Mouse (Mus musculus) megakaryocyte, embryonic 14.5 days (primary cell): Measurements from ENCODE around the gene Shisa5. TPM values are rescaled to one million over a fixed set of nuclear protein-coding genes. Genes with fewer than 3 reads are reported as not detected.

ENCODE experiments used
- H3K27me3 ChIP-seq: replicated peaks from 2 replicates; pipeline ENCODE3; 2012; ENCODE audit warnings: inconsistent platforms
- H3K36me3 ChIP-seq: replicated peaks from 2 replicates; pipeline ENCODE3; 2012; ENCODE audit warnings: low read length, inconsistent platforms, mixed read lengths
- H3K4me1 ChIP-seq: 2 replicates; pipeline ENCODE4 v1.6.1; 2012; ENCODE audit warnings: inconsistent platforms
- H3K4me3 ChIP-seq: replicated peaks from 2 replicates; pipeline ENCODE3; 2012; ENCODE audit warnings: moderate library complexity, mild to moderate bottlenecking, inconsistent platforms
- H3K9me3 ChIP-seq: 2 replicates; pipeline ENCODE4 v1.6.1; 2012; ENCODE audit warnings: inconsistent platforms
- FLI1 ChIP-seq: IDR thresholded peaks from 2 replicates; pipeline ENCODE4 v1.6.1; 2012; ENCODE audit warnings: low read length, inconsistent platforms, mixed read lengths
- GATA1 ChIP-seq: IDR thresholded peaks from 3 replicates; pipeline ENCODE4 v1.6.1; 2012; ENCODE audit warnings: mixed read lengths, low read length, inconsistent platforms, borderline replicate concordance
- polyA plus RNA-seq: library from polyadenylated mRNA; stranded (reverse); fragments of >175 nt; gene quantifications from 2 replicates; pipeline ENCODE4 v1.2.3, GENCODE M21; 2012; ENCODE audit warnings: low replicate concordance; ENCODE audit not compliant: insufficient read depth

Shisa5 gene
- polyA plus RNA-seq, 1 experiment: 575 TPM

DNA sequence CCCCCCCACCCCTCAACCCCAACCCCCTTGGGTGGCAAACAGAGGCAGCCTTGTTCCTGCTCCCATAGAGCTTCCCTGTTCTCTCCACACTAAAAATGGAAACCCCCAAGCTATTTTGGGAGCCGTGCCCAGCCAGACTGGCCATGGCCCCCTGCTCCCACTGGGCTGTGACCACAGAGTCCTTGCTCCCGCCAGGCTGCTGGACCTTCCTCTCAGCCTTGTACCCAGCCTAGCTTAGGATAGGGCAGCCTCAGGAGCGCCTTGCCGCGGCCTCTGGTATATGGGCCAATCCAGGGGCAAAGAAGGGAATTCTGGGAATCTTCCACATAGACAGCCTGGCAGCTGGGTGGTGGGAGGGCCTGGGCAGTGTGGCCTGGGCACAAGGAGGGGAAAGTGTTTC, 59.5 kb downstream of the Shisa5 start:
- H3K36me3 ChIP-seq: peaks cover 6% of the 10 kb centered on the region
- peaks cover 30% of the 10 kb centered on the region for H3K4me1 ChIP-seq
- H3K9me3 ChIP-seq: no peaks in the 10 kb centered on the region
- H3K4me3 ChIP-seq: no peak overlapping the region
- no peak for TF ChIP-seq GATA1
- no peak for TF ChIP-seq FLI1
- peaks cover 84% of the 10 kb centered on the region for H3K27me3 ChIP-seq

- H3K27me3 ChIP-seq: peaks cover 88% of the 10 kb centered on the region
- peaks cover under 1% of the 10 kb centered on the region for H3K36me3 ChIP-seq
- no peak for TF ChIP-seq FLI1
- no peaks in the 10 kb centered on the region for H3K9me3 ChIP-seq
- no peak overlapping the region for H3K4me3 ChIP-seq
- peaks cover 30% of the 10 kb centered on the region for H3K4me1 ChIP-seq
Observed at GRCm38 (mm10) chr9:109098366-109098765, 60.0 kb downstream of the Shisa5 start.

- Histone ChIP-seq H3K4me1 (peaks cover 30% of the 10 kb centered on the region), H3K27me3 (peaks cover 93% of the 10 kb centered on the region), H3K9me3 (no peaks in the 10 kb centered on the region), H3K36me3 (no peaks in the 10 kb centered on the region), H3K4me3 (no peak overlapping the region)
- TF ChIP-seq FLI1: no peak
- TF ChIP-seq GATA1: no peak
Observed at GRCm38 (mm10) chr9:109098969-109099368, 60.6 kb downstream of the Shisa5 start.

- H3K4me1 ChIP-seq: peaks cover 24% of the 10 kb centered on the region
- H3K27me3 ChIP-seq: peaks cover 93% of the 10 kb centered on the region
- no peaks in the 10 kb centered on the region for H3K9me3 ChIP-seq
- H3K4me3 ChIP-seq: no peak overlapping the region
- TF ChIP-seq GATA1 (no peak), FLI1 (no peak)
- H3K36me3 ChIP-seq: no peaks in the 10 kb centered on the region
Observed at GRCm38 (mm10) chr9:109100307-109100928, 62.1 kb downstream of the Shisa5 start.

GRCm38 (mm10) chr9:109101933-109102445, 63.6 kb downstream of the Shisa5 start:
- TF ChIP-seq GATA1 (no peak), FLI1 (no peak)
- Histone ChIP-seq H3K36me3 (no peaks in the 10 kb centered on the region), H3K9me3 (no peaks in the 10 kb centered on the region)

DNA sequence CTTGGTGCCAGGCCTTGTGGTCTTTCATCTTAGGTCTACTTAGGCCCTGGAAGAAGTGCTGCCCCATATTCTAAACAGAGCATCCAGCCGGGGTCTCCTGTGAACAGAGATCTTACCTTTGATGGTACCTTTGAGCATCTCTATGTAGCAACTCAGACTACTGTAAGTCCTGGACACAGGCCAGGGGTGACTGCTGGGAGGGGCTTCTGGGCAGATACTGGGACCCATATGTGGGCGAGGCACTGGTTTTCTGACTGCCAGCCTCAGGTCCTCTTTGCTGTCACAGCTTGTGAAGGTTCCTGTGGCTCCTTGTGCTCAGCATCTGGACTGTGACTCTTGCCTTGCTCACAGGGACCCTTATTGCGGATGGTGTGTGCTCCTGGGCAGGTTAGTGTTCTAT, 64.2 kb downstream of the Shisa5 start:
- H3K4me1 ChIP-seq: peaks cover 22% of the 10 kb centered on the region
- no peak overlapping the region for H3K4me3 ChIP-seq
- H3K36me3 ChIP-seq: no peaks in the 10 kb centered on the region
- H3K27me3 ChIP-seq: peaks cover 87% of the 10 kb centered on the region
- H3K9me3 ChIP-seq: no peaks in the 10 kb centered on the region
- TF ChIP-seq GATA1 (no peak), FLI1 (no peak)

More at GRCm38 (mm10) chr9:109101933-109102445, 63.6 kb downstream of the Shisa5 start:
- H3K27me3 ChIP-seq: peaks cover 93% of the 10 kb centered on the region
- no peak overlapping the region for H3K4me3 ChIP-seq
- H3K4me1 ChIP-seq: peaks cover 28% of the 10 kb centered on the region

DNA sequence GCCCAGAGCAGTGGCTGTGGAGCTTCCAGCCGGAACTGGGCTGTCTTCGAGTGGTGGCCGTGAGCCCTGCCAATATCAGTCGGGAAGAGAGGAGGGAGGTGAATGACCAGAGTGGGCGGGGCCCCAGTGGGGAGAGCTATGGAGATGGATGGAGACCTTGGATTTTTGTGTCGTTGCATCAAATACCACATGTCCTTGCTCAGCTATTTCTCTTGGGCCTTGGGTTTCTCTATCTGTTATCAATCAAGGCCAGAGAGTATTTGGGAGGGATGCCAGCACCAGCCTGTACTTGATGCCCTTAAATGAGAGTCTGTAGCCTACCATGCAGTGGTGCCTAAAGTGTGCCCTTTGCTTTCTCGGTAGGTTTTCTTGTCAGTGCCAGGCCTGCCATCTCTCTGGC, 64.9 kb downstream of the Shisa5 start:
- no peaks in the 10 kb centered on the region for H3K36me3 ChIP-seq
- TF ChIP-seq FLI1: no peak
- TF ChIP-seq GATA1: no peak
- H3K4me3 ChIP-seq: no peak overlapping the region
- peaks cover 24% of the 10 kb centered on the region; the same call in 1 of the 2 replicates for H3K4me1 ChIP-seq
- H3K27me3 ChIP-seq: peaks cover 86% of the 10 kb centered on the region
- H3K9me3 ChIP-seq: no peaks in the 10 kb centered on the region

DNA sequence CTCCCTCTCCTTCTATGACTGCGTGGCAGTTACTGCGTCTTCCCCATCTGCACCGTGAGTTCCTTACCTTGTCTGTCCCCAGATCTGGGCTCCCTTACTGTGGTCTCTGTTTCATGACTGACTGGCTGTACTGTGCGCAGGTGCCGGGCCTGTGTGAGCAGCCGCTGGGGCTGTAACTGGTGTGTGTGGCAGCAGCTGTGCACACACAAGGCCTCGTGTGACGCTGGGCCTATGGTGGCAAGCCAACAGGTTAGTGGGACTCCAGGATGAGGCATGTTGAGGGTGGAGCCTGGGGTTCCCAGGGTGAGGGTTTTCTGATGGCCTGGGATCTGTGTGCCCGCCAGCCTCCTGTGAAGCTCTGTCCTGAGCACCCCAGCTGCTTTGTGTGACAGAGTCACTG, 65.7 kb downstream of the Shisa5 start:
- H3K36me3 ChIP-seq: no peaks in the 10 kb centered on the region
- peaks cover 86% of the 10 kb centered on the region for H3K27me3 ChIP-seq
- no peak overlapping the region for H3K4me3 ChIP-seq
- peaks cover 24% of the 10 kb centered on the region; the same call in 1 of the 2 replicates for H3K4me1 ChIP-seq
- no peaks in the 10 kb centered on the region for H3K9me3 ChIP-seq
- TF ChIP-seq FLI1 (no peak), GATA1 (no peak)

- no peak for TF ChIP-seq FLI1
- TF ChIP-seq GATA1: no peak
- no peak overlapping the region for H3K4me3 ChIP-seq
- peaks cover 86% of the 10 kb centered on the region for H3K27me3 ChIP-seq
- H3K4me1 ChIP-seq: peaks cover 24% of the 10 kb centered on the region; the same call in 1 of the 2 replicates
- no peaks in the 10 kb centered on the region for H3K9me3 ChIP-seq
- no peaks in the 10 kb centered on the region for H3K36me3 ChIP-seq
Observed at GRCm38 (mm10) chr9:109105011-109105410, 66.6 kb downstream of the Shisa5 start.

DNA sequence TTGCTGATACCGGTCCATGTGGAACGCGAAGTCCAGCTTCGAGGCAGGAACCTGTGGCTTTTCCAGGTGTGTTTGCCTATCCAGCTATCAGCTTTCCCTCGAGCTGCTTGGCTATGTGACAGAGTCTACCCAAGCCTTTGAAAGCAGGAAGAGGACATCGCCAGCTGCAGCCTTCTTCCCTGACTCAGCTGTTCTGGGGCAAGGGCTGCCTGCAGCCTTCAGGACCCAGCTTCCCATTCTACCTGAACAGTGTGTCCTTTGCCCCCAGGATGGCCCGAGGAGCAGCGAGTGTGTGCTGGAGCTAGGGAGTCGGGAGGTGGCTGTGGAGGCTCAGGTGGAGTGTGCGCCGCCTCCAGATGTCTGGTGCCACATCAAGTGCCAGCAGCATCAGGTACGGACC, 67.3 kb downstream of the Shisa5 start:
- Histone ChIP-seq H3K4me3 (no peak overlapping the region), H3K27me3 (peaks cover 85% of the 10 kb centered on the region), H3K4me1 (peaks cover 23% of the 10 kb centered on the region; the same call in 1 of the 2 replicates), H3K36me3 (no peaks in the 10 kb centered on the region), H3K9me3 (no peaks in the 10 kb centered on the region)
- TF ChIP-seq GATA1: no peak
- no peak for TF ChIP-seq FLI1

- H3K27me3 ChIP-seq: peaks cover 86% of the 10 kb centered on the region
- H3K36me3 ChIP-seq: no peaks in the 10 kb centered on the region
- H3K4me3 ChIP-seq: no peak overlapping the region
- no peaks in the 10 kb centered on the region for H3K9me3 ChIP-seq
- TF ChIP-seq GATA1 (no peak), FLI1 (no peak)
- H3K4me1 ChIP-seq: peaks cover 19% of the 10 kb centered on the region; the same call in 1 of the 2 replicates
Observed at GRCm38 (mm10) chr9:109107341-109107740, 69.0 kb downstream of the Shisa5 start.

Other genes starting within 250 kb of the Shisa5 start
- gene Nckipsd, start 230.2 kb upstream of the Shisa5 start, polyA plus RNA-seq: 1.4 TPM in 1 of 2 replicates, not detected in the other
- 1.5 TPM in 1 of 2 replicates, not detected in the other for gene Celsr3, start 212.2 kb upstream of the Shisa5 start, polyA plus RNA-seq
- gene Slc26a6, start 185.3 kb upstream of the Shisa5 start, polyA plus RNA-seq: 8.6 and 23.5 TPM in 2 replicates
- not detected in 2 replicates for gene Tmem89, start 123.9 kb upstream of the Shisa5 start, polyA plus RNA-seq
- gene Uqcrc1, start 101.9 kb upstream of the Shisa5 start, polyA plus RNA-seq: 221 and 266 TPM in 2 replicates
- 0.36 and 2.2 TPM in 2 replicates for gene Col7a1, start 85.0 kb upstream of the Shisa5 start, polyA plus RNA-seq
- gene Ucn2, start 52.6 kb upstream of the Shisa5 start, polyA plus RNA-seq: 0.18 TPM in 1 of 2 replicates, not detected in the other
- 2.4 and 5.8 TPM in 2 replicates for gene Pfkfb4, start 46.8 kb upstream of the Shisa5 start, polyA plus RNA-seq
- gene Trex1, start 21.2 kb downstream of the Shisa5 start, polyA plus RNA-seq: 25.2 and 49.1 TPM in 2 replicates
- gene Atrip, start 35.6 kb downstream of the Shisa5 start, polyA plus RNA-seq: 2.2 and 2.8 TPM in 2 replicates
- 3.8 TPM in 1 of 2 replicates, not detected in the other for gene Ccdc51, start 43.9 kb downstream of the Shisa5 start, polyA plus RNA-seq
- 28.0 and 687 TPM in 2 replicates for gene Tma7, start 44.0 kb downstream of the Shisa5 start, polyA plus RNA-seq
- gene Plxnb1, start 56.8 kb downstream of the Shisa5 start, polyA plus RNA-seq: not detected in 2 replicates
- gene Fbxw21, start 123.5 kb downstream of the Shisa5 start, polyA plus RNA-seq: not detected in 2 replicates
- not detected in 2 replicates for gene Fbxw13, start 157.4 kb downstream of the Shisa5 start, polyA plus RNA-seq
- not detected in 2 replicates for gene Fbxw20, start 196.2 kb downstream of the Shisa5 start, polyA plus RNA-seq
- gene Fbxw14, start 249.1 kb downstream of the Shisa5 start, polyA plus RNA-seq: not detected in 2 replicates